Mouse (Mus musculus) ES-Bruce4 (cell line): ENCODE data around the gene Pde11a.

Experiments
- CTCF ChIP-seq: IDR thresholded peaks from one replicate; pipeline ENCODE4 v1.8.1; 2011; ENCODE audit warnings: low read depth, low read length
- POLR2A ChIP-seq: IDR thresholded peaks from one replicate; pipeline ENCODE4 v1.8.1; 2011; ENCODE audit warnings: low read length; ENCODE audit not compliant: insufficient read depth

DNA sequence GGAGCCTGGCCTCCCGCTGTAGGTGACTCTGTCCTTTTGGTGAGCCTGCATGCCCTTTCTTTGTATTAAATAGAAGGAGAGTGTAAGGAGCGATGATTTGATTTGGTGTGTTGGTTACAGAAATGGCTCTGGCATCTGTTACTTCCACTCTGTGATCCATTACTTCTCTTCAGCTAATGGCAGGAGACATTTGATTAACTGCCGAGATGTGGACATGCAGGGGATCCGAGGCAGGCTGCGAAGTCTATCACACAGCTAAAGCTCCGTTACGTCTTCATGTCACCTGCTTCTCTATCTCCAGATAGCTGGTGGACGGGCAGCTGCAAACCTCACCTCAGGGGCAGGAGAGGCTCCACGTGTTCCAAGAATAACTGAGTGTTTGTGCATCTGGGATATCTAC is 364.4 kb downstream of the Pde11a start:
- no peak for TF ChIP-seq CTCF
- no peak for TF ChIP-seq POLR2A
